Mouse (Mus musculus) heart, postnatal 0 days (tissue): Measurements from ENCODE around the gene Ndel1.

Experiments used
- CTCF ChIP-seq: IDR thresholded peaks from 2 replicates; pipeline ENCODE4 v1.5.1; 2016; ENCODE audit warnings: antibody characterized with exemption, control low read depth, low read depth
- EP300 ChIP-seq: IDR thresholded peaks from 2 replicates; pipeline ENCODE4 v1.6.1; 2016; ENCODE audit warnings: antibody characterized with exemption, low read depth

DNA sequence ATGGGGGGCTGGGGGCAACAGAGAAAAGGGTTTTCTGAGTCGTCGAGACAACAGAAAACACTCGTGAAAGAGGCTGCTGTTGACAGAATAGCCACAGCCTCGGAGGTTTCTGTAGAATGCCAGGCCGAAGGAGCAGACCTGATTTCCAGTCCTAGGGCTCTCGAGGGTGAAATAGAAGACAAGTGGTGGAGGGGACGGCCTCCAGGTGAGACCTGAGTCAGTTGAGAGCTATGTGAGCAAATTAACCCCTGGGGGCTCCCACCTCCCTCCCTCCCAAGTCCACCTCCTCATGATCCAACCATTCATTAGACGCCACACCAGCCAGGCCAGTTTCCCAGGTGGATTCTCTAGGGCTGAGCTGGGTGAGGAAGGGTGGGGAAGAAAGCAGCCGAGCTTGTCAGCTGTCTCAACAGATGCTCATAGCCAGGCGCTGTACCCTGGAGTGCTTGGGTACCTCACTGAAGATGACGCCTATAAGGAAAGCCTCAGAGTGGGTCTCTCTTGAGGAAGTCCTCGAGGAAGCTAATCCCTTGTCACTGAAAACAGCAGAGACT is 22.3 kb upstream of the Ndel1 start:
- TF ChIP-seq EP300, result no peak
- no peak for TF ChIP-seq CTCF
